In genomic region chr10:110192881-110193280, GRCm38 (mm10) we compare ENCODE assay signal across 11 mouse cellular contexts.
DNase-seq lines count a peak whose midpoint lies in the region; ATAC-seq and TF ChIP-seq lines count a peak whose summit lies in the region.
"Had no signal": no experiment of that assay in that cellular context is flagged by ENCODE, and none has a peak within 500 bp of the region (broad histone marks: within the 10 kb centered on the region; RNA-seq: fewer than 3 reads in every experiment).

No protein-coding gene starts in this region.

- H3K4me1 ChIP-seq in forebrain, postnatal 0 days (ENCODE audit: insufficient read depth), result peaks cover 19% of the 10 kb centered on the region
- H3K4me1 ChIP-seq in midbrain, embryonic 14.5 days (ENCODE audit: control insufficient read depth, insufficient read depth, low read length), result peaks cover 10% of the 10 kb centered on the region; the same call in 1 of the 2 replicates

- no peak for TF ChIP-seq CTCF in forebrain, postnatal 0 days (IDR thresholded peaks at IDR 0.05; ENCODE audit: low read depth)

- H3K9me3 ChIP-seq in forebrain, postnatal 0 days (ENCODE audit: low read length), result no peaks in the 10 kb centered on the region
- no peaks in the 10 kb centered on the region for H3K9me3 ChIP-seq in midbrain, embryonic 14.5 days (ENCODE audit: control insufficient read depth, low read length)
- H3K9me3 ChIP-seq: heart, embryonic 13.5 days had no signal

- peak overlapping the region; percentile 64 for H3K27ac ChIP-seq in forebrain, postnatal 0 days (ENCODE audit: low read depth, low read length)
- peak overlapping the region; percentile 55; the same call in 1 of the 2 replicates for H3K27ac ChIP-seq in midbrain, embryonic 14.5 days (replicated peaks; ENCODE audit: low read depth, low read length)
- H3K27ac ChIP-seq: liver, embryonic 14.5 days had no signal

- H3K9ac ChIP-seq in forebrain, postnatal 0 days, result no peak overlapping the region
- H3K9ac ChIP-seq in midbrain, embryonic 14.5 days (replicated peaks; ENCODE audit: low read length), result no peak overlapping the region
- H3K9ac ChIP-seq: heart, embryonic 13.5 days; liver, embryonic 14.5 days had no signal

- peak; percentile 4 for DNase-seq in kidney, postnatal 14 days
- DNase-seq in kidney, adult 18-20 months, result no peak
- peak; percentile 32 to 39 for DNase-seq in cerebellum, adult 18-20 months
- DNase-seq in forebrain, postnatal 0 days, result peak; percentile 51
- DNase-seq in midbrain, embryonic 14.5 days, result peak; percentile 37
- no peak for DNase-seq in thymus, postnatal 4 days
- DNase-seq in adrenal gland, adult 2 months, result no peak
- no peak for DNase-seq in urinary bladder, adult 18-20 months (ENCODE audit: low spot score in 2 of 2)
- DNase-seq: kidney, postnatal 25 days had no signal

- peak; percentile 68 for ATAC-seq in forebrain, postnatal 0 days
- no peak for ATAC-seq in midbrain, embryonic 14.5 days (ENCODE audit: low FRiP score, low TSS enrichment)

- WGBS in forebrain, postnatal 0 days, result 16% methylated on average over 4 of the region's 4 CpGs
- WGBS in midbrain, embryonic 14.5 days, result 39% methylated on average over 4 of the region's 4 CpGs

- no peaks in the 10 kb centered on the region for H3K27me3 ChIP-seq in forebrain, postnatal 0 days (ENCODE audit: insufficient read depth, low read length)
- no peaks in the 10 kb centered on the region for H3K27me3 ChIP-seq in midbrain, embryonic 14.5 days (ENCODE audit: control insufficient read depth, insufficient read depth, low read length)
- H3K27me3 ChIP-seq: heart, embryonic 13.5 days had no signal

- H3K4me3 ChIP-seq in forebrain, postnatal 0 days (ENCODE audit: low read depth, low read length), result no peak overlapping the region
- no peak overlapping the region for H3K4me3 ChIP-seq in midbrain, embryonic 14.5 days (replicated peaks; ENCODE audit: low read depth, low read length)
- H3K4me3 ChIP-seq: heart, embryonic 13.5 days had no signal

- H3K4me2 ChIP-seq in forebrain, postnatal 0 days (ENCODE audit: low read depth), result 0 out of 2 replicates have a peak overlapping the region, but pooled peaks have one; percentile 9
- H3K4me2 ChIP-seq in midbrain, embryonic 14.5 days (ENCODE audit: low read length), result no peak overlapping the region
- H3K4me2 ChIP-seq: heart, embryonic 13.5 days had no signal

- no peaks in the 10 kb centered on the region for H3K36me3 ChIP-seq in forebrain, postnatal 0 days (ENCODE audit: insufficient read depth)
- H3K36me3 ChIP-seq in midbrain, embryonic 14.5 days (ENCODE audit: control insufficient read depth, insufficient read depth, low read length), result no peaks in the 10 kb centered on the region
- H3K36me3 ChIP-seq: heart, embryonic 13.5 days had no signal

Comparison
In these comparisons a context has a peak if more than half of its experiments do, and no peak if none do; other contexts are left out.
1. DNase-seq: peak in kidney, postnatal 14 days (single experiment), cerebellum, adult 18-20 months (2 of 2), forebrain, postnatal 0 days (single experiment) and midbrain, embryonic 14.5 days (single experiment); none in kidney, adult 18-20 months (single experiment), thymus, postnatal 4 days (single experiment), adrenal gland, adult 2 months (single experiment) and urinary bladder, adult 18-20 months (0 of 2).